Mouse (Mus musculus) left cerebral cortex, adult 8-10 months (tissue): ENCODE measurements at regions not wholly inside any gene's neighbourhood (a gene's known extent, or its start where the extent isn't known, plus 50 kb on each side); places are given as distances from the start of the nearest gene placed in this dataset.
A peak's percentile ranks its signal among the peaks of the same experiment; 100 is the strongest.
"Not testable (repeated sequence)": the region's sequence is repeated elsewhere in the genome, so short reads cannot be mapped to it uniquely, and the experiment has no call there.

Experiments used
- DNase-seq, 2 experiments: peaks; one replicate each; pipeline ENCODE4 v3.0.0; 2022; ENCODE audit warnings: low spot score in 2 of 2

DNA sequence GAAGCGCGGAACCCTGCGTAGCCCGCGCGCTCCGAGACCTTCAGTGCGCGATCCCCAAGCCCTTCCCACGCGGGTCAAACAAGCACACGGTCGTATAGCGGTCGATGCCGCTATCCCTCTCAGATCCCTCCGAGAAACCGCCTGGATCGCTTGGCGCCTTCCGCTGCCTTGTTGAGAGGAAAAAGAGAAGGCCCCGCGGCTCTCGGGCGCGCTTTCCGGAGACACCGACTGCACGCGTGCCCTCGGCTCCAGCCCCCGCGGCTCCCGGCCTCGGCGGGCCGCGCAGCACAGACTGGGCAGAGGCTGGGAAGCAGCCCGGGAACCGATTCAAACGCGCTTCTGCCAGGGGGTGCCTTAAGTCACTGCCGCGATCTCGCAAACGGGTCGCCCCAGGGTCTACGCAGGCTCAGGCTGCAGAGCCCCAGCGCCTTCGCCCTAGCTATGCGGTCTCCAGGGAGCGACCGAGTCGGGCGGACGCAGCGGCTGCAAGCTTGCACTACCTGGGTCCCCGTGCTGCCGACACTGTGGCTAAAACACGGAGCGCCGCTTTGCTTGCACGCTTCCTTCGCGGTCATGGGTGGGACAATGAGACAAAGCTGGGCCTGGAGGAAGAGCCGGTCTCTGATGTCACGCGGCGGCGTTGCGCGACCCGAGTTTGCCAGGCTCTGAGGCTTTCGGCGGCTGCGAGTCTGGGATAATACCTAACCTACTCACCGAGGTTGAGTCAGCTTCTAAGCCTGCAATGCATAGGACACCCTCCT lies 87.3 kb downstream of the Crisp4 start:
- DNase-seq, result peak; percentile 14 to 28

GRCm38 (mm10) chr1:18057646-18058210 lies 88.0 kb downstream of the Crisp4 start:
- peak in 1 of 2 experiments; percentile 18 for DNase-seq

DNA sequence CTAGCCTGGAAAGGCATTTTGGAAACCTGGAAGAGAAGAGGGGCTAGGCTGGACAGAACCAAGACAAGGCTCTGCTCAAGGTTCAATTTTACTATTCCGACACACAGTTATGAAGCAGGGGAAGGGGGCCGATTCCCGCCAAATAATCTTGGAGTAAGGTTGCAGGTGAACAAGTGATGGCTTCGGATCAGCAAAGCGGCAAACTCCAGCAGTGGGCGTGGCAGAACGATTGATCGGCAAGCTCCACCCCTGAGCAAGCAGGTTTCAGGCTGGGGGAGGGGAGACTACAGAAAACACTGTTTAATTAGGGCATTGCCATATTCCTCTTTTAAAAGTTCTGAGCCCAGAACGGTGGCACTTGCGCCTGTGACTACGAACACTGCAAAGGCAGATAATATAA lies 88.7 kb downstream of the Crisp4 start:
- DNase-seq, result not testable (repeated sequence)

- DNase-seq, result no peak
These were observed 115.5 kb downstream of the Crisp4 start for GRCm38 (mm10) chr1:18030226-18030625.

- DNase-seq, result not testable (repeated sequence)
These were observed 132.8 kb downstream of the Crisp4 start for GRCm38 (mm10) chr1:18012941-18013340.

DNA sequence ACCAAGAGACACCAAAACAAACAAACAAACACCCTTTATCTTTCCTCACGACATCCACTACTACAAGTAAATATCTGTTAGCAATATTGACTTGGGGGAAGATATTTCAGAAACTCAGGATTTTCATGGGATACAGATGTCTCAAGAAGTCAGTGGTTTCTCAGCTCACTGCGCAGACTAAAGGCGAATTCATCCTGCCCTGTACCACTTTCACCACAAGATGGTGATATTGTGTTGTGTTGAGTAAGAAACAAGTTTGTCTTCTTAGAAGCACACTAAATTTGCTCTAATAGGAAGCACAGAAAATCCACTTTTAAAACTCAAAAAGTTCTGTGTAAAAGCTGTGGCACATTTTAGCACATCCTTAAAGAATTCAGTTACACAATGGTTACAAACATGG lies 165.1 kb downstream of the Crisp4 start:
- peak; percentile 3 to 8 for DNase-seq

- DNase-seq, result no peak
These were observed 167.6 kb downstream of the Crisp4 start for GRCm38 (mm10) chr1:17978086-17978485.

DNA sequence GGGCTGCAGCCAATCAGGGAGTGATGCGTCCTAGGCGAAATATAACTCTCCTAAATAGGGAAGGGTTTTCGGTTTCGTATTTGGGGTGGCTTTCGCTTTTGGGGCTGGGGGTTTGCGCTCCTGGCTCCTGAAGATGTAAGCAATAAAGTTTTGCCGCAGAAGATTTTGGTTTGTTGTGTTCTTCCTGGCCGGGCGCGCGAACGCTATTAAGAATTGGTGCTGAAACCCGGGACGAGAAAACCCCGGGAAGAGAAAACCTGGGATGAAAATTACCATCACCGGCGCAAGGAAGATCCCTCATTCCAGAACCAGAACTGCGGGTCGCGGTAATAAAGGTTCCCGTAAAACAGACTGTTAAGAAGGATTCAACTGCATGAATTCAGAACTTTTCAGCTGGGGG lies 188.8 kb downstream of the Crisp4 start:
- not testable (repeated sequence) for DNase-seq

DNA sequence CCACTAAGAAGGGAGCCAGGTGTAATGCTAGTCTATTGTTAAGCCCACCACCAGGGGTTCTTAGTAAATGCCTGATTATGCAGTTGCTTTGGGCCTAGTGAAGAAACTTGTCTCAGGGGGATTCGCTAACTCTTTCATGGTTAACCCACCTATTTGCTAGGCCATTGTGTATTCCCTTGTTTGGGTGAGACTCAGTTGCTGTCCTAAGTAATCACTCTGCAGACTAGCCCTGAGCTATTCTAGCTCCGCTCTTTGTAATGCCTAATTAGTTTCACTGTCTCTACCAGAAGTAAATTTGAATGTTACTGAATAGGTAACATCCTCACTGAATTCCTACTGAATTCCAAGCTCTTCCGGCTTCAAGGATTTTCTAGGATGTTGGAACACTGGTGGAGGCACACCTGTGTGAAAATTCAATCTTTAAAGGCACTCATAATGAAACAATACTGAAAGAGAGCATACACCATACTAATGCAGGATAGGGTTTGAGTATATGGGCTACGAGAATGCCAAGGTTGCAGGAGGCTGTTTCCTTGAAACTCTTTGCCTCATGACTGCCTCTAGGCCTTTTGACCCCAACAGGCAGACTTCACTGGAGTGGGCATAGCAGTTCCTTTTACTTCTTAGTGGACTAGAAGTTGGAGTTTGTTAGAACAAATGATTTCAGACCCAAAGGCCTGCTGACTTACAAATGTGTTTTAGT lies 213.4 kb downstream of the Crisp4 start:
- DNase-seq, result not testable (repeated sequence)
